ENCODE assay signal across 21 mouse cellular contexts in genomic region chr15:97173233-97173632, GRCm38 (mm10).
A peak's percentile ranks its signal among the peaks of the same experiment; 100 is the strongest.
DNase-seq lines count a peak whose midpoint lies in the region; ATAC-seq and TF ChIP-seq lines count a peak whose summit lies in the region.
"Had no signal": no experiment of that assay in that cellular context is flagged by ENCODE, and none has a peak within 500 bp of the region (broad histone marks: within the 10 kb centered on the region; RNA-seq: fewer than 3 reads in every experiment).

No protein-coding gene starts in this region.

- intact Hi-C loops in heart, postnatal 25 days (cut with DNase I) = no loop called here

- no peak for TF ChIP-seq CTCF in E14TG2a.4 (conservative IDR thresholded peaks at IDR 0.05; ENCODE audit: low read length)
- no peak for TF ChIP-seq CTCF in lung, postnatal 0 days (IDR thresholded peaks at IDR 0.05)

- no peak overlapping the region for H3K4me3 ChIP-seq in forebrain, embryonic 10.5 days
- no peak overlapping the region for H3K4me3 ChIP-seq in forebrain, embryonic 14.5 days (ENCODE audit: low read depth, low read length)
- 0 out of 2 replicates have a peak overlapping the region, but pooled peaks have one; percentile 1 for H3K4me3 ChIP-seq in heart, embryonic 15.5 days
- H3K4me3 ChIP-seq in E14TG2a.4 (replicated peaks; ENCODE audit: low read length) = peak overlapping the region; percentile 54
- H3K4me3 ChIP-seq in intestine, embryonic 15.5 days (replicated peaks) = no peak overlapping the region
- H3K4me3 ChIP-seq in lung, postnatal 0 days (ENCODE audit: low read depth, low read length) = no peak overlapping the region
- H3K4me3 ChIP-seq: kidney, embryonic 15.5 days; left cerebral cortex, adult 2 months; lung, embryonic 15.5 days; midbrain, embryonic 12.5 days had no signal

- H3K4me1 ChIP-seq in forebrain, embryonic 10.5 days = no peaks in the 10 kb centered on the region
- no peaks in the 10 kb centered on the region for H3K4me1 ChIP-seq in forebrain, embryonic 14.5 days (ENCODE audit: control insufficient read depth, insufficient read depth, low read length)
- H3K4me1 ChIP-seq in heart, embryonic 15.5 days (replicated peaks) = peaks cover 21% of the 10 kb centered on the region
- H3K4me1 ChIP-seq in E14TG2a.4 (replicated peaks; ENCODE audit: low read depth, low read length) = peaks cover 28% of the 10 kb centered on the region
- H3K4me1 ChIP-seq in intestine, embryonic 15.5 days (replicated peaks) = peaks cover 8% of the 10 kb centered on the region; the same call in 1 of the 2 replicates
- H3K4me1 ChIP-seq in lung, postnatal 0 days (ENCODE audit: insufficient read depth, low read depth, low read length) = no peaks in the 10 kb centered on the region
- H3K4me1 ChIP-seq: midbrain, embryonic 12.5 days had no signal

- H3K9me3 ChIP-seq in forebrain, embryonic 10.5 days = no peaks in the 10 kb centered on the region
- no peaks in the 10 kb centered on the region for H3K9me3 ChIP-seq in forebrain, embryonic 14.5 days (replicated peaks; ENCODE audit: control insufficient read depth, low read length)
- no peaks in the 10 kb centered on the region for H3K9me3 ChIP-seq in heart, embryonic 15.5 days (replicated peaks)
- H3K9me3 ChIP-seq in E14TG2a.4 (ENCODE audit: low read length) = no peaks in the 10 kb centered on the region
- no peaks in the 10 kb centered on the region for H3K9me3 ChIP-seq in intestine, embryonic 15.5 days
- no peaks in the 10 kb centered on the region for H3K9me3 ChIP-seq in lung, postnatal 0 days (ENCODE audit: low read length)
- H3K9me3 ChIP-seq: kidney, embryonic 15.5 days; lung, embryonic 15.5 days; midbrain, embryonic 12.5 days had no signal

- TF ChIP-seq EP300 in lung, postnatal 0 days (IDR thresholded peaks at IDR 0.05) = no peak

- no peaks in the 10 kb centered on the region for H3K27me3 ChIP-seq in forebrain, embryonic 10.5 days (ENCODE audit: poor library complexity, severe bottlenecking)
- H3K27me3 ChIP-seq in forebrain, embryonic 14.5 days (replicated peaks; ENCODE audit: control insufficient read depth, insufficient read depth, low read length) = no peaks in the 10 kb centered on the region
- H3K27me3 ChIP-seq in heart, embryonic 15.5 days = no peaks in the 10 kb centered on the region
- peaks cover 34% of the 10 kb centered on the region for H3K27me3 ChIP-seq in E14TG2a.4 (ENCODE audit: insufficient read depth, low read length)
- H3K27me3 ChIP-seq in intestine, embryonic 15.5 days (replicated peaks) = no peaks in the 10 kb centered on the region
- H3K27me3 ChIP-seq in lung, postnatal 0 days (replicated peaks; ENCODE audit: insufficient read depth, low read length) = no peaks in the 10 kb centered on the region
- H3K27me3 ChIP-seq: kidney, embryonic 15.5 days; lung, embryonic 15.5 days; midbrain, embryonic 12.5 days had no signal

- 0 out of 2 replicates have a peak overlapping the region, but pooled peaks have one; percentile 12 for H3K27ac ChIP-seq in forebrain, embryonic 10.5 days
- no peak overlapping the region for H3K27ac ChIP-seq in forebrain, embryonic 14.5 days (ENCODE audit: low read depth, low read length)
- no peak overlapping the region for H3K27ac ChIP-seq in heart, embryonic 15.5 days
- H3K27ac ChIP-seq in intestine, embryonic 15.5 days = peak overlapping the region; percentile 54; the same call in 1 of the 2 replicates
- no peak overlapping the region for H3K27ac ChIP-seq in lung, postnatal 0 days (ENCODE audit: low read length)
- H3K27ac ChIP-seq: kidney, embryonic 15.5 days; left cerebral cortex, adult 2 months; liver, embryonic 14.5 days; lung, embryonic 15.5 days; macrophage; midbrain, embryonic 12.5 days had no signal

- no peak for ATAC-seq in forebrain, embryonic 14.5 days
- no peak for ATAC-seq in heart, embryonic 15.5 days (replicated peaks; ENCODE audit: insufficient number of reproducible peaks, insufficient read depth, low FRiP score, low read depth)
- peak; percentile 25; the same call in 1 of the 2 replicates for ATAC-seq in intestine, embryonic 15.5 days
- no peak for ATAC-seq in lung, postnatal 0 days

- H3K4me2 ChIP-seq in forebrain, embryonic 14.5 days (ENCODE audit: low read length) = no peak overlapping the region
- H3K4me2 ChIP-seq in heart, embryonic 15.5 days = peak overlapping the region; percentile 46
- no peak overlapping the region for H3K4me2 ChIP-seq in intestine, embryonic 15.5 days (replicated peaks)
- H3K4me2 ChIP-seq in lung, postnatal 0 days (replicated peaks; ENCODE audit: low read depth, low read length) = no peak overlapping the region
- H3K4me2 ChIP-seq: kidney, embryonic 15.5 days; lung, embryonic 15.5 days; midbrain, embryonic 12.5 days had no signal

- H3K36me3 ChIP-seq in forebrain, embryonic 10.5 days (replicated peaks) = no peaks in the 10 kb centered on the region
- H3K36me3 ChIP-seq in forebrain, embryonic 14.5 days (ENCODE audit: control insufficient read depth, insufficient read depth, low read length) = no peaks in the 10 kb centered on the region
- H3K36me3 ChIP-seq in heart, embryonic 15.5 days = no peaks in the 10 kb centered on the region
- H3K36me3 ChIP-seq in E14TG2a.4 (ENCODE audit: insufficient read depth, low read length) = no peaks in the 10 kb centered on the region
- no peaks in the 10 kb centered on the region for H3K36me3 ChIP-seq in intestine, embryonic 15.5 days
- no peaks in the 10 kb centered on the region for H3K36me3 ChIP-seq in lung, postnatal 0 days (ENCODE audit: insufficient read depth, low read length)
- H3K36me3 ChIP-seq: kidney, embryonic 15.5 days; lung, embryonic 15.5 days; midbrain, embryonic 12.5 days had no signal

- WGBS in forebrain, embryonic 10.5 days = 81% methylated on average over 17 of the region's 17 CpGs
- 83% methylated on average over 17 of the region's 17 CpGs for WGBS in forebrain, embryonic 14.5 days
- WGBS in heart, embryonic 15.5 days = 44% methylated on average over 17 of the region's 17 CpGs
- 58% methylated on average over 17 of the region's 17 CpGs for WGBS in intestine, embryonic 15.5 days
- WGBS in lung, postnatal 0 days = 63% methylated on average over 17 of the region's 17 CpGs

- DNase-seq in forebrain, embryonic 10.5 days (ENCODE audit: extremely low spot score, low spot score) = no peak
- no peak for DNase-seq in forebrain, embryonic 14.5 days (ENCODE audit: low spot score)
- DNase-seq in heart, postnatal 25 days (ENCODE audit: low spot score) = no peak
- DNase-seq in lung, postnatal 0 days (ENCODE audit: low spot score) = no peak
- DNase-seq in right cerebral cortex, adult 2 months (ENCODE audit: low spot score in 2 of 2) = no peak
- DNase-seq: adrenal gland, adult 8-10 months; cerebellum, adult 8-10 months; gastrocnemius, postnatal 10 days; kidney, postnatal 4 days; layer of hippocampus, adult 9-11 months; retina, postnatal 1 day; right cerebral cortex, postnatal 4 days had no signal

- H3K9ac ChIP-seq in forebrain, embryonic 14.5 days (ENCODE audit: low read length) = no peak overlapping the region
- H3K9ac ChIP-seq in heart, embryonic 15.5 days = no peak overlapping the region
- H3K9ac ChIP-seq in intestine, embryonic 15.5 days = no peak overlapping the region
- no peak overlapping the region for H3K9ac ChIP-seq in lung, postnatal 0 days (replicated peaks; ENCODE audit: low read depth)
- H3K9ac ChIP-seq: kidney, embryonic 15.5 days; liver, embryonic 14.5 days; lung, embryonic 15.5 days; midbrain, embryonic 12.5 days had no signal

Comparison
In these comparisons a context has a peak if more than half of its experiments do, and no peak if none do; other contexts are left out.
1. H3K27ac ChIP-seq: peak in forebrain, embryonic 10.5 days (single experiment) and intestine, embryonic 15.5 days (single experiment); none in forebrain, embryonic 14.5 days (single experiment), heart, embryonic 15.5 days (single experiment) and lung, postnatal 0 days (single experiment).
2. H3K4me3 ChIP-seq: peak in heart, embryonic 15.5 days (single experiment) and E14TG2a.4 (single experiment); none in forebrain, embryonic 10.5 days (single experiment), forebrain, embryonic 14.5 days (single experiment), intestine, embryonic 15.5 days (single experiment) and lung, postnatal 0 days (single experiment).